Mouse (Mus musculus) testis, adult 10 weeks (tissue): ENCODE measurements around the gene Lbhd1. TPM values are rescaled to one million over a fixed set of nuclear protein-coding genes. Genes with fewer than 3 reads are reported as not detected.

Experiments used
- polyA plus RNA-seq: library from polyadenylated mRNA; stranded (reverse); fragments of 350-450 nt; fragmentation: Illumina TruSeq; extraction: RNeasy Lipid Tissue Mini Kit (QIAGEN cat#74804); gene quantifications from one replicate; pipeline ENCODE4 v1.2.3, GENCODE M21; 2014; ENCODE audit warnings: low read depth, low replicate concordance

The Lbhd1 gene
- 107 TPM for polyA plus RNA-seq

GRCm38 (mm10) chr19:8883616-8884015, at the start of gene Lbhd1, which contains the start of gene Gm49403:
TSS of gene Lbhd1 (plus strand) at chr19:8883732.
TSS of gene Gm49403 (plus strand) at chr19:8883930.

GRCm38 (mm10) chr19:8837251-8837791, 46.2 kb upstream of the Lbhd1 start, which contains the start of gene Bscl2:
TSS of gene Bscl2 (plus strand) at chr19:8837467.

GRCm38 (mm10) chr19:8839103-8839907, 44.2 kb upstream of the Lbhd1 start, which contains the start of gene Gng3:
TSS of gene Gng3 (minus strand) at chr19:8839194.

GRCm38 (mm10) chr19:8850402-8850901, 33.1 kb upstream of the Lbhd1 start, which contains the start of gene Lrrn4cl:
TSS of gene Lrrn4cl (plus strand) at chr19:8850768.

GRCm38 (mm10) chr19:8871267-8872186, 12.0 kb upstream of the Lbhd1 start, which contains the start of gene Ubxn1:
TSS of gene Ubxn1 (plus strand) at chr19:8871496.

GRCm38 (mm10) chr19:8880311-8881033, 3.1 kb upstream of the Lbhd1 start, which contains the start of gene Uqcc3:
TSS of gene Uqcc3 (minus strand) at chr19:8880923.

GRCm38 (mm10) chr19:8888511-8889385, 5.2 kb downstream of the Lbhd1 start, which contains the start of the genes 1810009A15Rik and Gm49416:
TSS of gene 1810009A15Rik (plus strand) at chr19:8888853.
TSS of gene Gm49416 (plus strand) at chr19:8888926.

GRCm38 (mm10) chr19:8892829-8893766, 9.6 kb downstream of the Lbhd1 start, which contains the start of gene Ints5:
TSS of gene Ints5 (plus strand) at chr19:8893005.

GRCm38 (mm10) chr19:8897865-8898495, 14.4 kb downstream of the Lbhd1 start, which contains the start of gene Ganab:
TSS of gene Ganab (plus strand) at chr19:8898071.

GRCm38 (mm10) chr19:8920073-8920736, 36.7 kb downstream of the Lbhd1 start, which contains the start of gene B3gat3:
TSS of gene B3gat3 (plus strand) at chr19:8920374.

GRCm38 (mm10) chr19:8929224-8930088, 45.9 kb downstream of the Lbhd1 start, which contains the start of the genes Rom1 and Eml3:
TSS of gene Rom1 (minus strand) at chr19:8929356.
TSS of gene Eml3 (plus strand) at chr19:8929552.

GRCm38 (mm10) chr19:8941515-8942217, 58.1 kb downstream of the Lbhd1 start, which contains the start of gene Mta2:
TSS of gene Mta2 (plus strand) at chr19:8941875.

